Mouse (Mus musculus): ENCODE results near the gene Igf1r.

The Igf1r gene

GRCm38 (mm10) chr7:68117981-68118380 is 165.4 kb downstream of the Igf1r start:
- DNase-seq (ENCODE audit: low spot score in 2 of 2), result no peak

GRCm38 (mm10) chr7:68119605-68120004 is 167.0 kb downstream of the Igf1r start:
- no peak for DNase-seq (ENCODE audit: low spot score in 2 of 2)

- DNase-seq (ENCODE audit: low spot score in 2 of 2), result no peak
Observed at GRCm38 (mm10) chr7:68122418-68122817, 169.8 kb downstream of the Igf1r start.

- DNase-seq (ENCODE audit: low spot score in 2 of 2), result no peak
Observed at GRCm38 (mm10) chr7:68125347-68125746, 172.7 kb downstream of the Igf1r start.

- peak in 1 of 2 experiments; percentile 59 for DNase-seq (ENCODE audit: low spot score in 2 of 2)
Observed at GRCm38 (mm10) chr7:68127799-68128261, 175.2 kb downstream of the Igf1r start.

GRCm38 (mm10) chr7:68128271-68128674 is 175.6 kb downstream of the Igf1r start:
- no peak for DNase-seq (ENCODE audit: low spot score in 2 of 2)

- DNase-seq (ENCODE audit: low spot score in 2 of 2), result peak; percentile 97 to 100
Observed at GRCm38 (mm10) chr7:68129077-68129511, 176.5 kb downstream of the Igf1r start.

GRCm38 (mm10) chr7:68129546-68130253 is 177.1 kb downstream of the Igf1r start:
- DNase-seq (ENCODE audit: low spot score in 2 of 2), result peak; percentile 77 to 95

- DNase-seq (ENCODE audit: low spot score in 2 of 2), result no peak
Observed at GRCm38 (mm10) chr7:68130950-68131580, 178.4 kb downstream of the Igf1r start.

- no peak for DNase-seq (ENCODE audit: low spot score in 2 of 2)
Observed at GRCm38 (mm10) chr7:68133679-68134078, 181.1 kb downstream of the Igf1r start.

GRCm38 (mm10) chr7:68134948-68135347 is 182.3 kb downstream of the Igf1r start:
- no peak for DNase-seq (ENCODE audit: low spot score in 2 of 2)

GRCm38 (mm10) chr7:68136056-68136455 is 183.4 kb downstream of the Igf1r start:
- no peak for DNase-seq (ENCODE audit: low spot score in 2 of 2)

- DNase-seq (ENCODE audit: low spot score in 2 of 2), result no peak
Observed at GRCm38 (mm10) chr7:68139384-68139783, 186.8 kb downstream of the Igf1r start.

GRCm38 (mm10) chr7:68140041-68140807 is 187.6 kb downstream of the Igf1r start:
- no peak for DNase-seq (ENCODE audit: low spot score in 2 of 2)

GRCm38 (mm10) chr7:68144266-68144665 is 191.6 kb downstream of the Igf1r start:
- no peak for DNase-seq (ENCODE audit: low spot score in 2 of 2)

- DNase-seq (ENCODE audit: low spot score in 2 of 2), result no peak
Observed at GRCm38 (mm10) chr7:68148297-68149048, 195.8 kb downstream of the Igf1r start.

GRCm38 (mm10) chr7:68151892-68152291 is 199.3 kb downstream of the Igf1r start:
- DNase-seq (ENCODE audit: low spot score in 2 of 2), result no peak

- DNase-seq (ENCODE audit: low spot score in 2 of 2), result no peak
Observed at GRCm38 (mm10) chr7:68152458-68152857, 199.8 kb downstream of the Igf1r start.

GRCm38 (mm10) chr7:68153269-68153668 is 200.6 kb downstream of the Igf1r start:
- DNase-seq (ENCODE audit: low spot score in 2 of 2), result no peak

GRCm38 (mm10) chr7:68154588-68154987 is 202.0 kb downstream of the Igf1r start:
- no peak for DNase-seq (ENCODE audit: low spot score in 2 of 2)

GRCm38 (mm10) chr7:68160094-68160791 is 207.6 kb downstream of the Igf1r start:
- DNase-seq (ENCODE audit: low spot score in 2 of 2), result no peak
